ENCODE assay signal across 17 mouse cellular contexts in genomic region chr11:28649446-28649845, GRCm38 (mm10).
DNase-seq lines count a peak whose midpoint lies in the region; ATAC-seq and TF ChIP-seq lines count a peak whose summit lies in the region.
"Had no signal": no experiment of that assay in that cellular context is flagged by ENCODE, and none has a peak within 500 bp of the region (broad histone marks: within the 10 kb centered on the region; RNA-seq: fewer than 3 reads in every experiment).

No protein-coding gene starts in this region.

- no peaks in the 10 kb centered on the region for H3K27me3 ChIP-seq in E14TG2a.4 (ENCODE audit: insufficient read depth, low read length)
- no peaks in the 10 kb centered on the region for H3K27me3 ChIP-seq in kidney, postnatal 0 days (ENCODE audit: insufficient read depth, low read length)
- H3K27me3 ChIP-seq: embryonic facial prominence, embryonic 15.5 days; limb, embryonic 15.5 days had no signal

- peaks cover 8% of the 10 kb centered on the region; the same call in 1 of the 2 replicates for H3K9me3 ChIP-seq in E14TG2a.4 (ENCODE audit: low read length)
- H3K9me3 ChIP-seq in kidney, postnatal 0 days (replicated peaks; ENCODE audit: low read length), result no peaks in the 10 kb centered on the region
- H3K9me3 ChIP-seq: embryonic facial prominence, embryonic 15.5 days; limb, embryonic 15.5 days had no signal

- H3K27ac ChIP-seq in kidney, postnatal 0 days, result no peak overlapping the region
- H3K27ac ChIP-seq: embryonic facial prominence, embryonic 15.5 days; gastrocnemius, adult 2 months; limb, embryonic 15.5 days had no signal

- H3K36me3 ChIP-seq in E14TG2a.4 (ENCODE audit: insufficient read depth, low read length), result no peaks in the 10 kb centered on the region
- no peaks in the 10 kb centered on the region for H3K36me3 ChIP-seq in kidney, postnatal 0 days (ENCODE audit: insufficient read depth, low read length)
- H3K36me3 ChIP-seq: embryonic facial prominence, embryonic 15.5 days; limb, embryonic 15.5 days had no signal

- WGBS in kidney, postnatal 0 days, result 71% methylated on average over 7 of the region's 7 CpGs

- peak; percentile 78 for ATAC-seq in kidney, postnatal 0 days (replicated peaks; ENCODE audit: low FRiP score, low read depth)
- ATAC-seq: forebrain, embryonic 14.5 days; liver, postnatal 0 days had no signal

- H3K4me2 ChIP-seq in kidney, postnatal 0 days (ENCODE audit: low read length), result no peak overlapping the region
- H3K4me2 ChIP-seq: embryonic facial prominence, embryonic 15.5 days; limb, embryonic 15.5 days; midbrain, embryonic 11.5 days had no signal

- peak; percentile 13 for DNase-seq in embryo, embryonic 9.5 days (ENCODE audit: extremely low spot score)
- no peak for DNase-seq in embryo, embryonic 10 days (ENCODE audit: low spot score)
- DNase-seq in R1 (ENCODE audit: low read depth, low spot score), result peak; percentile 43
- DNase-seq in kidney, postnatal 0 days (ENCODE audit: low spot score), result no peak
- DNase-seq in right cerebral cortex, postnatal 4 days, result no peak
- DNase-seq in spleen, postnatal 36 days (ENCODE audit: low spot score in 2 of 2), result no peak
- no peak for DNase-seq in testis, postnatal 10 days (ENCODE audit: low spot score)
- DNase-seq: B cell, adult 2 months; cerebellum, adult 11-12 months; gastrocnemius, adult 2 months; liver, postnatal 0 days; lung, postnatal 4 days had no signal

- H3K4me1 ChIP-seq in E14TG2a.4 (replicated peaks; ENCODE audit: low read depth, low read length), result peaks cover 23% of the 10 kb centered on the region
- H3K4me1 ChIP-seq in kidney, postnatal 0 days (replicated peaks; ENCODE audit: insufficient read depth, low read length), result no peaks in the 10 kb centered on the region
- H3K4me1 ChIP-seq: embryonic facial prominence, embryonic 15.5 days; limb, embryonic 15.5 days had no signal

- H3K4me3 ChIP-seq in E14TG2a.4 (replicated peaks; ENCODE audit: low read length), result 0 out of 2 replicates have a peak overlapping the region, but pooled peaks have one; percentile 17
- H3K4me3 ChIP-seq in kidney, postnatal 0 days (replicated peaks; ENCODE audit: low read depth, low read length), result no peak overlapping the region
- H3K4me3 ChIP-seq: embryonic facial prominence, embryonic 15.5 days; gastrocnemius, adult 2 months; limb, embryonic 15.5 days had no signal

- TF ChIP-seq CTCF in E14TG2a.4 (conservative IDR thresholded peaks at IDR 0.05; ENCODE audit: low read length), result no peak
- no peak for TF ChIP-seq CTCF in kidney, postnatal 0 days (IDR thresholded peaks at IDR 0.05; ENCODE audit: low read depth)

- H3K9ac ChIP-seq in kidney, postnatal 0 days (ENCODE audit: low read depth, low read length), result no peak overlapping the region
- H3K9ac ChIP-seq: embryonic facial prominence, embryonic 15.5 days; limb, embryonic 15.5 days; liver, postnatal 0 days had no signal

Comparison
In these comparisons a context has a peak if more than half of its experiments do, and no peak if none do; other contexts are left out.
1. DNase-seq: peak in embryo, embryonic 9.5 days (single experiment) and R1 (single experiment); none in embryo, embryonic 10 days (single experiment), kidney, postnatal 0 days (single experiment), right cerebral cortex, postnatal 4 days (single experiment), spleen, postnatal 36 days (0 of 2) and testis, postnatal 10 days (single experiment).